Mouse (Mus musculus): ENCODE data around the gene Ube4a. TPM values are rescaled to one million over a fixed set of nuclear protein-coding genes. Genes with fewer than 3 reads are reported as not detected.
A peak's percentile ranks its signal among the peaks of the same experiment; 100 is the strongest.

The Ube4a gene
- polyA plus RNA-seq, 1 experiment from 2014 or later: 25.0 TPM

DNA sequence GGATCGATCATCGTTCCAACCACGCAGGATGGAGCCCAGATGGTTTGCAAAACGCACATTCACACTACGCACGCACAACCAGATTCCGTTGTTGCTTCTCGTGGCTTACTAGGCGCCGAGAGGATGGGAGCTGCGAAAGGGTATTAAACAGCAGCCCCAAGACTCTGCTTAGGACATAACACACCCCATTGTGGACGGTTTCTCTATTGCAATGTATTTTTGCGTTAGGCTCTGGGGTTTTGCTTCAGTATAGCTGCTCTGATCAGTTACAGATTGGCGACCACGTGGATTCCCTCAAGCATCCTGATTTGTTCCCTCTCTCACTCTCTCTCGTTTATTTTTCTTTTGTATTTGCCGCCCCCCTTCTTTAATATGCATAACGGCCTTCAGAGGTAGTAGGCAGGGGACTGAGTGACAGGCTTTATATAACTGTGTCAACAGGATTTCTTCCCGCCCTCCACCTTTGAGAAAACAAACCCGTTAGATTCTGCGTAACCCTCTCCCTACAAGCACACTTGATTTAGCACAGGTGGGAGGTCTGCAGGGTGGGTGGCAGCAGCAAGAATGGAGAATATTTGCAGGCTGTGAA is 82.3 kb downstream of the Ube4a start:
- peaks cover 39% of the 10 kb centered on the region for H3K4me1 ChIP-seq (replicated peaks)
- H3K36me3 ChIP-seq: peaks cover 2% of the 10 kb centered on the region
- WGBS: under 1% methylated on average over 21 of the region's 21 CpGs
- no peaks in the 10 kb centered on the region for H3K27me3 ChIP-seq (ENCODE audit: insufficient read depth, poor library complexity, severe bottlenecking)
- DNase-seq (ENCODE audit: low spot score): peak; percentile 7
- peak overlapping the region; percentile 99 for H3K27ac ChIP-seq
- H3K9me3 ChIP-seq: no peaks in the 10 kb centered on the region
- H3K4me3 ChIP-seq: peak overlapping the region; percentile 100

DNA sequence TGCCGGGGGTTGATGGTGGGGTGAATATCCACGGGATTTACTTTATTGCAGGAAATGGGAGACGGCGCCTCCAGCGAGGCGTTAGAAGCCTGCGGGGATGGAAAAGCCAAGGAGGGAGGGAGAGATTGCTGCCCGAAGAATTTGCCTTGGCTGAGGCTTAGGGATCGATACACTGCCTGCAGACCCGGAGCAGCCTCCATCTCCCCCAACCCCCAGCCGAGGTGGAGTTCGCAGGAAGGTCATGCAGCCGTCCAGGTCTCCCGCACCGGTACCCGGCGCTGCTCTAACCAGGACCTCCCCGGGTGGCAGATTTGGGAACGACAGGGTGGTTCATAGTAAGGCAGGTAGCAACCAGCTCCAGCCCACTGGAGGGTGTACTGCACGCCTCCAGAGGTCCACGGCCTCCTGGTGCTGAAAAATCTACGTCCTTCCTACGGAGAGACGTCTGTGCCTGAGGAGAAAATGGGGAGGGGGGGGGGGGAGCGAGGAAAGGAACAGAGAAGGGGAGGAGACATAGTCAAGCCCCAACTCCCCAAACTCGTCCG is 82.9 kb downstream of the Ube4a start:
- peak overlapping the region; percentile 100 for H3K4me3 ChIP-seq
- H3K9me3 ChIP-seq: no peaks in the 10 kb centered on the region
- peaks cover 44% of the 10 kb centered on the region for H3K4me1 ChIP-seq (replicated peaks)
- DNase-seq (ENCODE audit: low spot score): peak; percentile 73
- whole genome bisulfite sequencing: under 1% methylated on average over 26 of the region's 27 CpGs
- H3K36me3 ChIP-seq: peaks cover 7% of the 10 kb centered on the region
- no peaks in the 10 kb centered on the region for H3K27me3 ChIP-seq (ENCODE audit: insufficient read depth, poor library complexity, severe bottlenecking)
- H3K27ac ChIP-seq: peak overlapping the region; percentile 99

DNA sequence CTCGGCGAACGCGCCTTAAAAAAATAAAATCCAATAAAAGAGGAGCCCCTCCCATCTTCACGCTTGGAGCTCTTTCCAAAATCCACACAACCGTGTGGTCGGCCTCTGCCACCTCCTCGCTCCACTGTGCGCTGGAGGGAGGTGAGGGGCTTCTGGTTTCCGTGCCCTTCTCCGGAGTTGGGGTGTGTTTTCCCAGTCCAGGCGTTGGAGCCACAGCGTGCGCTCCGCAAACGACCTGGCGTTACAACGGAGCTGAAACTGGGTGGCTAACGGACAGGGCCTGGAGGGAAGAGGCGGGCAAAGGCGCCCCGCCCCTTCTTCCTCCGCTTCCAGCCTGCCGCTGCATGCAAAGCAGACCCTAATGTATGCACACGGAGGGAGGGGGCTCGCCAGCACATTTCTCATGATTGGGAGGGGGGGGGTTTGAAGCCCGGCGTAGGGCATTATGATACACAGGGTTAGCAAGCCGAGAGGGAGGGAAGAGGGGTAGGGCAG is 83.4 kb downstream of the Ube4a start:
- Histone ChIP-seq H3K27ac (peak overlapping the region; percentile 99), H3K36me3 (peaks cover 13% of the 10 kb centered on the region), H3K4me3 (peak overlapping the region; percentile 100), H3K27me3 (ENCODE audit: insufficient read depth, poor library complexity, severe bottlenecking) (no peaks in the 10 kb centered on the region), H3K4me1 (replicated peaks) (peaks cover 49% of the 10 kb centered on the region), H3K9me3 (no peaks in the 10 kb centered on the region)
- DNase-seq (ENCODE audit: low spot score): peak; percentile 92
- WGBS: under 1% methylated on average over 29 of the region's 29 CpGs

DNA sequence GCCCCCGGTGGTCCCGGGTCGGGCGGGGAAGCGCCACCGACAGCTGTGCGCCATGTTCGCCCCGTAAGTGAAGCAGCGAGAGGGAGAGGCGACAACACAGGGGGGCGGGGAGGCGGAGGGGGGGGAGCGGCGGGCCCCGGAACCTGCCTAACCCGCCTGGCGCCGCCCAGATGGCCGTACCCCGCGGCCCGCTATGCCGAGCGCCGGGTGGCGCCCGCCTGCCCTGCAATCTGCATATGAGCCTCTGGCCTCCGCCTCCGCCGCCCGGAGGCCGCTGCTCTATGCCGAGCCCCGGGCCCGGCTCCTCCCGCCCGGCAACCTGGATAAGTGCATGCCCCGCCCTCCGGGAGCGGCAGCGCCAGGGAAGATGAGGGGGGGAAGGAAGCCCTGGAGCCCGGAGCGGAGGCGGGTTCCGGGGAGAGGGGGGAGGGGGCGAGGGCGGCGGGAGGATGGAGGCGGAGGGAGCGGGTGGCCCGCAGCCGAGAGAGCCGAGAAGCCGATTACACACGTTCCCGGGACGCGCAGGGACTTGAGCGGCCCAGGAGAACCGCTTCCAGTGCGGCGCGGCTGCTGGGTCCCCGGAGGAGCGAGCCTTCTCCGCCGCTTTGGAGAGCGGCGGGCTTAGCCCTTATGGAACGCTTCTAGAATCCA is 84.1 kb downstream of the Ube4a start, which contains the start of gene Kmt2a:
TSS of gene Kmt2a (minus strand) at position 76 of the 651 bp plus-strand sequence.
- Histone ChIP-seq H3K4me3 (peak within 1 kb of the TSS; percentile 100), H3K9me3 (no peaks in the 10 kb centered on the region), H3K27ac (peak within 1 kb of the TSS; percentile 99), H3K36me3 (peaks cover 13% of the 10 kb centered on the region), H3K27me3 (ENCODE audit: insufficient read depth, poor library complexity, severe bottlenecking) (no peaks in the 10 kb centered on the region), H3K4me1 (replicated peaks) (peaks cover 54% of the 10 kb centered on the region)
- peak; percentile 98 for DNase-seq (ENCODE audit: low spot score)
- WGBS: 0% methylated on average over 66 of the region's 71 CpGs

DNA sequence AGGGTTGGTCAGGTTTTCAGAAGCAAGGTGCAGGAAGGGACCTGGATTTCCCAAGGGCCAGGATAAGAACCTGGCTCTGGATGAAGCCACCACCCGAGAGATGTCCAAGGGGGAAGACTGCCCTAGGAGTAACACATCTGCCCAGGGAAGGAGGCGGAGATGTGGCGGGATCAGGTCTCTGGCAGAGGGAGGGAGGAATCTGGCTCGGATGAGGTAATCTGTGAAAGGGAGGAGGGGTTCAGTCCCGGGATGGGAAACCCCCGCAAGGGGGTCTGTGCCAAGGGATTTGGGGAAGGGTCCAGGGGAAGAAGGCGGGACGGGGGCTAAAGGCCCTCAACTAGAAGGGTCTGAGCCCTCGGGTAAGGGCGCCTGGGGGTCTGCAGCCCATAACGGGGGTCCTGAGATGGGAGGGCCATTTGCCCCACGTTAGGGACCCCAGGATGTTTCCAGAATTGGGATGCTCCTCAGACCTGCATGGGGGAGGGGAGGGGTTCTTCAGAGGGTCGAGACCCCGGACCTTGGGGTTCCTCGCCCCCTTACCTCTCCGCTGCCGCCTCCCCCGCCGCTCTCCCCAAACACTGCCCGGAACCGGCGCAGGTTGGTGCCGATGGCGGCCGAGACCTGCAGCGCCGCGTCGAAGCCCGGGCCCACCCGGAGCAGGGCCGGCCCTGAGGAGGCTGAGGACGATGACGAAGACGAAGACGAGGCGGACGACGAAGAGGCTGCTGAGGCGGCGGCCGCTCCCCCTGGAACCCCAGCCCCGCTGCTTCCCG is 84.9 kb downstream of the Ube4a start:
- Histone ChIP-seq H3K27ac (peak overlapping the region; percentile 99), H3K9me3 (no peaks in the 10 kb centered on the region), H3K4me1 (replicated peaks) (peaks cover 62% of the 10 kb centered on the region), H3K36me3 (peaks cover 15% of the 10 kb centered on the region), H3K4me3 (peak overlapping the region; percentile 100), H3K27me3 (ENCODE audit: insufficient read depth, poor library complexity, severe bottlenecking) (no peaks in the 10 kb centered on the region)
- DNase-seq (ENCODE audit: low spot score): peak; percentile 45
- WGBS: under 1% methylated on average over 44 of the region's 44 CpGs

DNA sequence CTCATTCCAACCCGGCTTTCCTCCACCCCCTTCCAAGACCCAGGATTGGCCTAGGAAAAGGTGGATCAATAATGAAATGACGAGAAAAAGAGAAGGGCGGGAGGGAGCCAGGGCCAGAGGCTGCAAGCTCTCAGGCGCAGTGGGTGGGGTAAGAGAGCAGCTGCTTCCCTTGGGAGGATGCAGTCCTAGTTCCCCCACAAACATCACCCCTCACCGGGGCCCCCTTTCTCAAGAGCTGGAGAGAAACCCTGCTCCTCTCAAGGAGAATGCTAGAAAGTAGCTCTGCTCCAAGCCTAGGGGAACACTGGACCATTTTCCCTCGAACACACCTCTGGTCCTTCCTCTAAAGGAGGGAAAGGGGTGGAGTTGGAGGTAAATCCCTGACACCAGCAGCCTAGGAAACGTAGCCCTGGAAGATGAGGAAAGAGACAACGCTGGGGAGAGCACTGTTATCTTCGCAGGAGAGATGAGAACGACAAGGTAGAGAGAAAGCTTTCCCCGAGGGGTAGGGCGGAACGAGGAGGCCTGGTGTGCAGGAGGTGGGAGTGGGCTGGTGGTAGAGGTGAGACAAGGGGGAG is 85.6 kb downstream of the Ube4a start:
- WGBS: 1% methylated on average over 13 of the region's 13 CpGs
- H3K27me3 ChIP-seq (ENCODE audit: insufficient read depth, poor library complexity, severe bottlenecking): no peaks in the 10 kb centered on the region
- peaks cover 18% of the 10 kb centered on the region for H3K36me3 ChIP-seq
- peak overlapping the region; percentile 100 for H3K4me3 ChIP-seq
- peak; percentile 30 for DNase-seq (ENCODE audit: low spot score)
- peaks cover 66% of the 10 kb centered on the region for H3K4me1 ChIP-seq (replicated peaks)
- H3K27ac ChIP-seq: peak overlapping the region; percentile 99
- H3K9me3 ChIP-seq: no peaks in the 10 kb centered on the region

DNA sequence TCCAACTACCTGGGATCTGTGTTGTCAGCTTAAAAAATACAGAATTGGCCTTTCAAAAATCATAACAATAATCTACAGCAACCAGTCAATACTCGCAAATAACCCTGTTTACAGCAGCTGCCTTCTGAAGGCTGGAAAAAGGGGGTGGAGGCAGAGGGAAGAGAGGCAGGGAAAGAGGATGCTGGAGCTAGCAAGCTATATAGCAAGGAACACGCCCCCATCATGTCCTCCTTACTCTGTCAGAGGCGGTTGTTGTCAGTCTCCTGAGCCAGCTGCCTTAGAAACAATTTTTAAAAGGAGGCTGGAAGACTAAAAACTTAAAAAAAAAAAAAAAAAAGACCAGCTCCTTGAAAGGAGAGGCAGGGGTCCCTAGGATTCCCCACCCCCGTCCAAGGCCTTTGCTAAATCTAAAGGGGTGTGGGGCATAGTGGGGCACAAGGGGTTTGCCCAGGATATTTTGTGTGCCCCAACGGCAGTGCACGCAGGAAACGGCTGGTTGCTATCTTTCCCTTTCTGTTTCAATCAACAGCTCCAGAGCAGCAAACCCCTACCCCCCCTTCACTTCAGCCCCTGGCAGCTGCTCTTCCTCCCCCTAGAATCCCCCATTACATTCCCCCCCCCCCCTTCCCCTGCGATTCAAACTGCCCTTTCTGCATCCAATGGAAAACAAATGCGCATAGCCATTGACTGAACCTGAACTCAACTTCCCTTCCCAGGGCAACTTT is 86.5 kb downstream of the Ube4a start:
- WGBS: 36% methylated on average over 9 of the region's 9 CpGs
- Histone ChIP-seq H3K27ac (peak overlapping the region; percentile 99), H3K9me3 (no peaks in the 10 kb centered on the region), H3K4me1 (replicated peaks) (peaks cover 70% of the 10 kb centered on the region), H3K27me3 (ENCODE audit: insufficient read depth, poor library complexity, severe bottlenecking) (no peaks in the 10 kb centered on the region), H3K36me3 (peaks cover 18% of the 10 kb centered on the region), H3K4me3 (peak overlapping the region; percentile 100)
- peak; percentile 8 for DNase-seq (ENCODE audit: low spot score)

DNA sequence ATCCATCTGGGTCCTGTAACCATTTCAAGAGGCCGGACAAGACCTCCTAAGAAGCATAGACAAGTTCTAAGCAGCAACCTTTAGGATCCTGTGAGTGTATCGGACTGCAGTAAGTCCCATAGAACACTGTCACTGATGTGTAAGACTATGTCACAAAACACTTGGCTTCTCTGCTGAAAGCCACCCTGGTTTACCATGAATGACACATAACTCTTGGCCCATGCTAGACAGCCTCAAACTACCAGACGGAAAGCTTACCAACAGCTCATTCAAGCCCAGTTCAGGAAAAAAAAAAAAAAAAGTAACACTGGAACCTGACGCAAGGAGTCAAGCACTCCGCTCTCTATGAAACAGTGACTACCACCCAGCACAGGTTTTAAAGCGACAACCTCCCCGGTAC is 87.7 kb downstream of the Ube4a start:
- Histone ChIP-seq H3K4me1 (replicated peaks) (peaks cover 62% of the 10 kb centered on the region), H3K27me3 (ENCODE audit: insufficient read depth, poor library complexity, severe bottlenecking) (no peaks in the 10 kb centered on the region), H3K4me3 (no peak overlapping the region), H3K27ac (no peak overlapping the region), H3K9me3 (no peaks in the 10 kb centered on the region), H3K36me3 (peaks cover 21% of the 10 kb centered on the region)
- no peak for DNase-seq (ENCODE audit: low spot score)
- WGBS: 90% methylated on average over 7 of the region's 7 CpGs

DNA sequence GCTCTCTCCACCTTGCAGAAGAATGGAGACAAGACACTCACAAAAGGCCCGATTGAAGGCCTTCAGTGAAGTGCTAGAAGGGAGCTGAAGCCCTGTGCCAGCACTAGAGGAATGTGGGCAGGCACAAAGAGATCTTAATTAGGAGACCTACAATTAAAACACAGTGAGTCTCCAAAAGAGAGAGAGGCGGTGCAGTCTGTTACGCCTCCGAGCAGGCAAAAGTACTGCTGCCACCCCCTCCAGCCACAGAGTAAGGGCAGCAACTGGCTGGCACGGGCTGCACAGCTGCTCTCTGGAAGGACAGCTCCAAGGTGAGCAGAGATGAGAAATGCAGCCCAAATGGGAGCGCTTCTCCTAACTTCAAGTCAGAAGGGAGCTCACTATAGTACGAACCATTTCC is 89.9 kb downstream of the Ube4a start:
- Histone ChIP-seq H3K4me3 (no peak overlapping the region; the same call in 1 of the 2 replicates), H3K4me1 (replicated peaks) (peaks cover 54% of the 10 kb centered on the region), H3K27ac (no peak overlapping the region), H3K27me3 (ENCODE audit: insufficient read depth, poor library complexity, severe bottlenecking) (no peaks in the 10 kb centered on the region), H3K36me3 (peaks cover 40% of the 10 kb centered on the region), H3K9me3 (no peaks in the 10 kb centered on the region)
- no peak for DNase-seq (ENCODE audit: low spot score)
- 58% methylated on average over 7 of the region's 7 CpGs for WGBS

DNA sequence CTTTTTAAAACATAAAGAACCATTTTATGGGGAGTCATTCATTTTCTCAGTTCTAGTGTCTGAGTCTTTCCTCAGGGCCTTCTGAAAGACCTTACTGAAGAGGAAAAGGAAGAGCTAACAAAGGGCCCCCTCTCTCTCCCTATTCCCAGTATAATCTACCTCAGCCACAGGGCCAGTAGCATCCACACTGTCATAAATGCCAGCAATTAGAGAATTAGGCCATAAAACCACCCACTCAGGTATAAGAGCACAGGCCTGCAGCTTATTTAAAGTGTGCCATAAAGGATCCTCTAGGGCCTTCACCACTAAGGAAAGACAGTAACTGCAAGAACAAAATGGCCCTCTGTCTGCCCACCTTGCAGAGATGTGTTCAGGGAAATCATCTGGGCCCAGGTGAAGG is 91.2 kb downstream of the Ube4a start:
- no peak for DNase-seq (ENCODE audit: low spot score)
- no peaks in the 10 kb centered on the region for H3K27me3 ChIP-seq (ENCODE audit: insufficient read depth, poor library complexity, severe bottlenecking)
- peaks cover 49% of the 10 kb centered on the region for H3K36me3 ChIP-seq
- peaks cover 42% of the 10 kb centered on the region for H3K4me1 ChIP-seq (replicated peaks)
- H3K4me3 ChIP-seq: no peak overlapping the region
- no peak overlapping the region for H3K27ac ChIP-seq
- no peaks in the 10 kb centered on the region for H3K9me3 ChIP-seq

DNA sequence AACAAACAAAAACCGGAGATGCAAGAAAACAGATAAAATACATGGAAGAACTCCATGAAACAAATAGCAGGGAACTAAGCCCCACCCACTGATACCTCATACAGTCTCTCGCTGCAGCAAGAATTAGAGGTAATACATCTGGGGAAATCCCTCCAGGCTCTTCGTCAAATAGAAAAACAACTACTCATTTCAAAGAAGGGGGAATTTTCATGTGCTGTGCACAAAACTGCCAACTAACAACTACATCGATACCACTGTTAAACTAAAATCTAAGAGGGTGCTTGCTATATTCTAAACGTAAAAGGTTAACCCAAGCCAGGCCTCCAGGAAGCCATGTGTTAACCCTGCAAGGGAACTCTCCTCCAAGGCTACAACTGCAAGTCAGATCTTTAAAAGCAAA is 91.7 kb downstream of the Ube4a start:
- Histone ChIP-seq H3K4me3 (no peak overlapping the region), H3K36me3 (peaks cover 51% of the 10 kb centered on the region), H3K27me3 (ENCODE audit: insufficient read depth, poor library complexity, severe bottlenecking) (no peaks in the 10 kb centered on the region), H3K27ac (no peak overlapping the region), H3K9me3 (no peaks in the 10 kb centered on the region), H3K4me1 (replicated peaks) (peaks cover 36% of the 10 kb centered on the region)
- no peak for DNase-seq (ENCODE audit: low spot score)
- WGBS: 85% methylated on average over 5 of the region's 5 CpGs

Data from hindbrain, embryonic 10.5 days (tissue).